Mouse (Mus musculus): ENCODE data around the gene Optn.

- no peak for TF ChIP-seq CTCF (IDR thresholded peaks at IDR 0.05; ENCODE audit: low read depth, low read length)
- no peak for TF ChIP-seq GATA1 (IDR thresholded peaks at IDR 0.05; ENCODE audit: borderline replicate concordance, low read length)
Observed at GRCm38 (mm10) chr2:4996421-4996824, 67.4 kb downstream of the Optn start.

All from G1E (cell line).